Mouse (Mus musculus): ENCODE data around the gene Lrrc8a.
A peak's percentile ranks its signal among the peaks of the same experiment; 100 is the strongest.

Lrrc8a gene

DNA sequence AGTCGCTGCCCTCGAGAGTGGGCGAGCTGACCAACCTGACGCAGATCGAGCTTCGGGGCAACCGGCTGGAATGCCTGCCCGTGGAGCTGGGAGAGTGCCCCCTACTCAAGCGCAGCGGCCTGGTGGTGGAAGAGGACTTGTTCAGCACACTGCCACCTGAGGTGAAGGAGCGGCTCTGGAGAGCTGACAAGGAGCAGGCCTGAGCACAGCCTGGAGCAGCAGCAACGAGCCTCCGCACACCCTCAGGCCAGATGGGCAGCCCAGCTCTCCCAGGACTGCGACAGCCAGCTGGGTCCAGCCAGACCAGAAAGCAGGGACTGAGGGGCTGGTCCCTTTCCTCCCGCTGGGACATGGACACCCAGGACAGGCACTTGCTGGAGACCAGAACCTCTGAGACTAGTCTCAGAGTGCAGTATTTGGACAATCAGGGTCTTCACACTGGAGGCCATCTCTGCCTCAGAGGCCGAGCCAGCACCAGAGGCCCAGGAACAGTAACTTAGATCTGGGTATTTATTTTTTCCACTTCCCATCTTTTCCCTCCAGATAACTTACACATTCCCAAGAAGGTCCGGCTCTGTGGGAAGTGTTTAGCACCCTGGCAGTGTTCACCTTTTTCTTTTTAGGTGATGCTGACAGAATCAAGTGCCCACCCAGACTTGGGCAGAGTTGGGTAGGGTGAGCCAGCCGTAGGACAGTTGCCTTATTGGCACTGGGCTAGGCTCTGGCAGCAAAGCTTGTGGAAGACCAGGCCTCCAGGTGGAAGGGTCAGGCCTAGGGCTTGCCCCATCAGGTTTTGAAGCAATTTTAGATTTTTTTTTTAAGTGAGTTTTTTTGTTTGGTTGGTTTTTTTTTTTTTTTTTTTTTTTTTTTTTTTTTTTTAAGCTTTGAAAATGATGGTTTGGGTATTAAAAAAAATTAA, 24.7 kb downstream of the Lrrc8a start:
- DNase-seq (ENCODE audit: low spot score) = no peak

DNA sequence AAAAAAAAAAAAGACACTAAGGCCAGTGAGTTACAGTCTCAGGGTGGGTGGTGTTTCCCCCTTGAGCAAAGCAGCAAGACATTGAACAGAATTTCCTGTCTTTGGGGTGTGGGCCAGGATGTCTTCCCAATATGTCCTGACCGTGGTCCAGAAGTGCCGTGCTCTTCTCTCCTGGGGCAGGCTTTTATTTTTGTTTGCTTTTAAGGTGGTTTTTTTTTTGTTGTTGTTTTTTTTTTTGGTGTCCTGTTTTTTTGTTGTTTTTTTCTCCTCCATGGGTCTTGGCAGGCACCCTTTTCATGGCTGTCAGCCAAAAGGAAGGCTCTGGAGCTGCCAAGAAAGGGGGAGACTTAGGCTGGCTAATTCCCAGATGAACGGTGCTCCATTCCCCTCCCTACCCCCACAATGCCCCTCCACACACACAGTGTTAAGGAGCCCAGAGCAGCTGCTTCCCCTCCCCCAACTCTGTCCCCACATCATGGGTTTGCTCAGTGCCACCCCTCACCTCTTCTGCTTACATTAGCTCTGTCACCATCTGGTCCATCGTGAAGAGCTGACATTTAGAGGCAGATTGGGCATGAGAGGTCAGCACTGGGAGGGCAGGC, 25.4 kb downstream of the Lrrc8a start:
- no peak for DNase-seq (ENCODE audit: low spot score)

DNA sequence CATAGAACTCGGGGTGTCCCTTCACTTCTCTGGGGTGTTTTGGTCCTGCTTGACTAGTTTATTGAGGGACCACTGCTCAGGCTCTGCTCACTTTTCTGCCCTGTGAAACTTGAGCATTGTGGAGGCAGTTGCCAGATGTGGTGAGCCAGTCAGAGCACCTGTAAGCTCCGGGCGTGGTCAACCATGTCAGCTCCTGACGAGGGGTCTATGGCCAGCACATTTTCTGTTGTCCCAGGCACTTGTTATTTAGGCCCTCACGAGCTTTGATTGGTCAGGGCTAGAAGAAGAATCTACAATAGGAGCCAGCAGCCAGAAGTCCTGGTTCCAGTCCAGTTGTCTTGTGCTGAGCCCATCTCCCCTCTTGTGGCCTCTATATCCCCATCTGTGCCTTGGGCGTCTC, 26.3 kb downstream of the Lrrc8a start:
- DNase-seq (ENCODE audit: low spot score) = no peak

DNA sequence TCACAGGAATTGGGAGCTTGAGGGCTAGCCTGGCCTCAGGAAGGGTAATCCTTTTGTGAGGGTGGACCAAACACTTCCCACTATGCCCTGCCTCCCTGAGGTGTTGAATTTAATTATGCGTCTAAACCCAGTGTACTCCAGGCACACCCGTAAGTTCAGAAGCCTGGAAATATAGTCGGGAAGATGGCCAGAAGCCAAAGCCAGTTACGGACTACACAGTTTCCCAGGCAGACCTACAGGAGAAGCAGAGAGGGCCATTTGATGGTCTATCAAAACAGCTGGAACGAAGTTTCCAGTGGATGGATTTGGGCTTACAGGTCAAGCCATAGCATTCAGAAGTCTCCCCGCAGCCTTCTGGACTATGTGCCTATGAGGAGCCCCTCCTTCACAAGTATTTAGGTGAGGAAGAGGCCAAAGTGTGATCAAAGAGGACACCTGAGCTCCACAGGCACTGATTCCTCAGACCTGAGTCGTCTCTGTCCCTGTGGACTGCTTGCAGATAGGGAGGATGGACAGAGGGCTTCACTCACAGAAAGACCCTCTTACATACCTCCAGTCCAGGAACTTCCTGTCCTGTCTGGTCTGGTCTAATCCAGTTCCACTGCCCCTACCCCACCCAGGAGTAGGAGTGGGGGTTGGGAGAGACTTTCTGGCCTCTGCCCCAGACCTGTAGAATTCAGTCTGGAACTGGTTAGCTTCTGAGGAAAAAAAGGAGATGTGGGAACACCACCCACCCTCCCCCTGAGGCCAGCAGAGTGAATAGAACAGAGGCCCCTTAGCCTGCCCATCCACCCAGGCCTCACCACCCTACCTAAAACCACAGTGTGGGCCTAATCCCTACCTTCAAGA, 27.4 kb downstream of the Lrrc8a start:
- peak; percentile 76 for DNase-seq (ENCODE audit: low spot score)

DNA sequence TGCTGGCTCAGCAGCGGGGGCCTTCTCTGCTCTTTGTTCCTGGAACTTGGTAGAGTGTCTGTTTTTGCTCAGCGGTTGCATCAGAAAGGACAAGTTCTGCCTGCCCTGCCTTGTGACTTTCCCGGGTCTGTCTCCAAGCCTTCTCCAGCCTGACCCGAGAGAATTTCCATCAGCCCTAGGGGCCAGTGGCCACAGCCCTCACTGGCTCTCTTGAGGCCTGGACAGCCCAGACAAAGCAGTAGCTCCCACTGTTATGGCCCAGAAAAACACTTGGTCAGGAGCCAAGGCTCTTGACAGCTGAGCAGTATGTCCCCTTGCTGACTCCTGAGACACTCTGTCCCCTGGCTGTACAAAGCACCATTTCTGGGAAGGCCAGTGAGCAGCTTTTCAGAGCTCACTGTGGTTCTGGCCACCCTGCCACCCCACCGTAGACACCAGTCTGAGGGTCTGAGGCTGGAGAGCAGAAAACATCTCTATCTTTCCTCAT, 28.3 kb downstream of the Lrrc8a start, which contains the start of gene Phyhd1:
Gene Phyhd1 (plus strand): TSS at position 437 of the 487 bp plus-strand sequence.
- DNase-seq (ENCODE audit: low spot score) = peak; percentile 79

DNA sequence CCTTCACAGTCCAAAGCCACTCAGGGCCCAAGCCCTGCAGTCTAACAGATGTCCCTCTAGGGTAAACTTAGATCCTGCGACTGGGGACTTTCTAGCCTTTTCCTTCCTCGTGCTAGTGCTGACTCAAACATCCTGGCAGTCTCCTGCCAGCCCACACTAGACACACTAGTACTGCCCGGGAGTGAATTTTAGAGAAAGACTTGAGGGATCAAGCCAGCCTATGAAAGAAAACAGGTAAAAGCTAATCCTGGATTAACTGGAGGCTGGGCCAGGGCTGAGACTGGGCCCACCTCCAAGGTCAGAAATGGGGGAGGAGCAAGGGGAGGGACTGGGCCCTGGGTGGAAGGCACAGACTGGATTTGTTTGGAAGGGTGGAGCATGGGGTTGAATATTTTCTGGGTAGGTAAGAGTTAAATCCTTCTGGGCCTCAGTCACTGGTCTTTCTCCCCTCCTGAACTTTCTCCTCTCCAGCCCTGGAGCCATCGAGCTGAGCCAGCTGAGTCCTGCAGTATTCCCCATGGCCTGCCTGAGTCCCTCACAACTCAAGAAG, 29.0 kb downstream of the Lrrc8a start:
- peak; percentile 92 for DNase-seq (ENCODE audit: low spot score)

DNA sequence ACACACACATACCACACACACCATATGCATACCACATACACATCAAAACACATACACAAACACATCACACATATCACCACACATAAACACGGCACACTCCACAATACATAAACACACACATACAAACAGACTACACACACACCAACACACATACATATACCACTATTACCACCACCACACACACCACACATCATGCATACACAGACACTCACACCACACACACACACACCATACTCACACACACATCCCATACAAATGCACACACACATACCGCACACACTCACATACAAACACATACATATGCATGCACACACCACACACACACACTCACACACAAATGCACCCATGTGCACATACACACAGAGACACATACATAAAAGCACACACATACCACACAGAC, 30.0 kb downstream of the Lrrc8a start:
- no peak for DNase-seq (ENCODE audit: low spot score)

DNA sequence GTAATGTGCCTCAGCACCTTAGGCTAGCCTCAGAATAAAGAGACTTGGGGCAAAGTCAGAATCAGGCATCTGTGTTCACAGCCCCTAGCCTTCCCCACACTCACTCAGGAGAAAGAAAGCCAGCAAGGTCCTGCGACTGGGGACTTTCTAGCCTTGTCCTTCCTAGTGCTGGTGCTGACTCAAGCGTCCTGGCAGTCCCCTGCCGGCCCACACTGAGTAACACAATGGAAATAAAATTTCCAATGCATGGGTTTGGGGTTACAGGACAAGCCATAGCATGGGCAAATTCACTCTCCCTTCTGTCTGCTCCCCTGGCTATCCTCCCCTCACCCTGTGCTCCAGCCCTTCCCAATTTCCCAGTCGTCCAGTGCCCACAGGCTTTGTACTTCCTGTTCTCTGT, 30.9 kb downstream of the Lrrc8a start:
- no peak for DNase-seq (ENCODE audit: low spot score)

DNA sequence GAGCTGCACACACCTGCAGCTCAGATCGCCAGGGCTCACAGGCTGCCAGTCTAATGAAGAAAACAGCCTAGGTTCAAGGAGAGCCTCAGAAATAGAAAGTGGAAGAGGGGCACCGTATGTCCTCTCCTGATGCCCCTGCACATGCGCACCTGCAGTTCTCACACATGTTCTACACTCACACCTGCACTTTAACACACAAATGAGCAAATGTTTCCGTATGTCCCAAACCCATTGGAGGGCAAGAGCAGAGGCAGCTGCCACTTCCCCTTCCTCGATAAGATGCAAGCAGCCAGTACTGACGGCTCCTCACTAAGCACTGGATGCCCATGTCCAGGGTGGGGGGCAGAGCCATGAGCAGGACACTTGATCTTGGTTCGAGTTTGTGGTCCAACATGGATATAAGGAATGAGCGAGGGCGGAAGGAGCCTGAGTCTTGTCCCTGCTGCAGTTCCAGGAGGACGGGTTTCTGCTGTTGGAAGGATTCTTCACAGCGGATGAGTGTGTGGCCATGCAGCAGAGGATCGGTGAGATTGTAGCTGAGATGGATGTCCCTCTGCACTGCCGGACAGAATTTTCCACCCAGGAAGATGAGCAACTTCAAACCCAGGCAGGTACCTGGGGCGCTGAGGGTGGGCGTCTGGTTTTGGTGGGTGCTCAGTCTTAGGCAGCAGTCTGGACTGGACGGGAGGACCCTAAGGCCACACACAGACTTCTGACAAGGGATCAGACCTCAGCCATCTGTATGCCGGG, 31.9 kb downstream of the Lrrc8a start:
- no peak for DNase-seq (ENCODE audit: low spot score)

DNA sequence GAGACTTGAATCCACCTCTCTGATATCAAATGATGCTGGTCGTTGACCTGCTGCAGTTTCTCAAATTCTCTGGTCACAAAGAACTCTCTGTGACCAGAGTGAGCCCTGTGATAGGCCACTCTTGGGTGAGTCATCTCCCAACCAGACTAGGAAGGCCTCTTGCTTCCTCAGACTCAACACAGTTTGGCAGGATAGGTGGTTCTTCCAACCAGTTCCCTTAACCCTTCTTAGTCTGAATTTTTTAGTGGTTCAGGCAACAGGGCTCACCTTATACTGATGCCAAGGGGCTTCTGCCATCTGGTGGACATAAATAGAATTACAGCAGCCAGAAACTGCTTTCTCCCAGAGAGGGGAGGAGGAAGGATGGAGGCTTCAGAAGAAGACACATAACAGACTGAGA, 32.6 kb downstream of the Lrrc8a start:
- peak; percentile 47 for DNase-seq (ENCODE audit: low spot score)

DNA sequence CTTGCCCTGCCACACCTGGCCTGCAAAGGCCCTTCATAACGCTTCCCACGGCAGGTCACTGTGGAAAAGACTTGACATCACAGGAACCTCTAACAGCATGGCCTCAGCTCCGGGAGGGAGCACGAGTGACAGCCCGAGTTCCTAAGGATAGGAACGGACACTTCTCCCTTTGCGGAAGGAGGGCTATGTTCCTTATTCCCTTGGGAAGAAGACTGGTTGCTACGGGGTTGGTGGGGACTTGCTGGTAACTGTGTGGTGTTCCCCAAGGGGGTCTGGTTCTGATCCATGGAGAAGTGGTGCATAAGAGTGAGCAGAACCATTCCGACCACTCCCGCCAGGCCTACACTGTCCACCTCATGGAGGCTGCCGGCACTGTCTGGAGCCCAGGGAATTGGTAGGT, 43.2 kb downstream of the Lrrc8a start, which contains the start of gene Gm28038:
Gene Gm28038 (plus strand): TSS at position 301 of the 400 bp plus-strand sequence.
- DNase-seq (ENCODE audit: low spot score) = no peak

DNA sequence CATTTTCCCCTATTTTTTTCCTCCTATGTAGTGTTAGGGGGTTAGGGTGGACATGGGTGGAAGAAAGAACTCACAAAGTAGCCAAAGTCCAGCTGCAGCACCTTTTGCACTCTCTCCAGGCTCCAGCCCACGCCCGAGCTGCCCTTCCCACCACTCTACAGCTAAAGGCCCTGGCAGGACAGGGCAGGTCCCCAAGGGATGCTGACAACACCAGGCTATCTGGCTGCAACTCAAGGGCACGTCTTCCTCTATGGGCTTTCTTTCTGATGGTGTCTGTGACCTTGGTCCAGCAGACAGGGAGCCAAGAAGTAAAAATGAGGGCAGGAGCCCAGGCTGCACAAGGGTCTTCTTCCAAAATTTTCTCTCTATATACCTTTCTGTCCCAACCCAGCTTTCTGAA, 44.1 kb downstream of the Lrrc8a start:
- DNase-seq (ENCODE audit: low spot score) = no peak

DNA sequence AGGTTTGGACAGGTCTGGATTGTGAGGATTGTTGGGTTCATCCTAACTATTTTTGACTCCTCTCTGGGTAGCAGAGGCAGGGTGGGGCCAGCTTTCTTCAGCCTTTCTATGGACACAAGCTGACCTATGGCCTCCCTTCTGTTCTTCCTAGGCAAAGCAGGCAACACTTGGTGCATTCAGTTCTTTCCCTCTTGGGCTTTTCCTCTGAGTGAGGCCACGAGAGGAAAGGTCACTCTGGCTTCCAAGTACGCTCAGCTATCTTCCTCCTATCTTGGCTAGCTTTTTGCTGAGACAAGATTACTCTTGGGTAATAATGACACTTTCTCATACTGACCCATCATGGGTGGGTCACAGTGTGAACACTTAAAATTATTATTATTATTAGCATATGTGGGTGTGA, 45.7 kb downstream of the Lrrc8a start:
- peak; percentile 49 for DNase-seq (ENCODE audit: low spot score)

DNA sequence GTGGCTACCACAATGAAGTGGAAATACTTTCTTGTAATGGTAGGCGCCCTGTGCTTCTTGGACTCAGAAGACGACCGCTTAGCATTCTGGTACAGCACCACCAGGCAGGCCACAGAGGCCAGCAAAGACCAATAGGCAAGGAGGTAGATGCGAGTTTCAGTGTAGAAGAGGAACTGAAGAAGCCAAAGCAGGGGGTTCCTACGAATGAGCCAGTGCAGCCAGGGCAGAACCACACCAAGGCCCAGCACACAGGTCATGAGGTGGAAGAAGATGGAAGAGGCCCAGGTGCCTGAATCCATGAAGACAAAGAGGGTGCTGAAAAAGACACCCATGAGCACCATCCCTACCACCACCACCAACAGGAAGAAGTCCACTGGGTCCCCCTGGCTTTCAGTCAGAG, 47.5 kb downstream of the Lrrc8a start:
- no peak for DNase-seq (ENCODE audit: low spot score)

DNA sequence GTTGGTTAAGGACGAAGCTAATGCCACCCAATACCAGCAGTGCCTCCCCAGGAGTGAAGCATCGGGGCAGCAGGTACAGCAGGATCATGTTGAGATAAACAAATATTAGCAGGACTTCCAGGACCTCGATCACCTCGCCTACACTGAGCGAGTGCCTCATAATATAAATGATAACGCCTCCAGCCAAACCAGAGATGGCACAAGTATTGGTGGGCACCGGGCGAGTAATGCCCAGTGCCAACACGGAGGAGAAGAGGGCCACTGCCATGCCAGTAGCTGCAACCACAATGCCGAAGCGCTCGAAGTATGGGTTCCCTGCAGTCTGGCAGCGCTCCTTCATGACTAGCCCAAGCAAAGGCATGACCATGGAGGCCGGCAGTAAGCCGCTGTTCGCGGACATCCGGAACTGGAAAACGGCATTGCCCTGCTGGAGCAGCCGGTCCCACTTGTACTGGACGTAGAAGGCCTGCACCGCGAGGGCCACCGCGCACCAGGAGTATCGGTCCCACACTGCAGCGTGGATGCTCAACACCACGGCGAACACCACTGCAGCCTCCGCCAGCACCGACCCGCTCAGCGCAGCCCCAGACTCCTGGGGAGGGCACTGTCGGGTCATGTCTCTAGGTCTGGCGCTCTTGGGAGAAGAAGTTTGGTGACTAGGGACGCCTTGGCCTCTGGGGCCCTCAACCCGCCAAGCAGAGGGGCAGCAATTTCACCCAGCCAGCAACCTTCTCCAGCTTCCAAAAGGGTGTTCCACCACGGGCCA, 48.1 kb downstream of the Lrrc8a start:
- no peak for DNase-seq (ENCODE audit: low spot score)

DNA sequence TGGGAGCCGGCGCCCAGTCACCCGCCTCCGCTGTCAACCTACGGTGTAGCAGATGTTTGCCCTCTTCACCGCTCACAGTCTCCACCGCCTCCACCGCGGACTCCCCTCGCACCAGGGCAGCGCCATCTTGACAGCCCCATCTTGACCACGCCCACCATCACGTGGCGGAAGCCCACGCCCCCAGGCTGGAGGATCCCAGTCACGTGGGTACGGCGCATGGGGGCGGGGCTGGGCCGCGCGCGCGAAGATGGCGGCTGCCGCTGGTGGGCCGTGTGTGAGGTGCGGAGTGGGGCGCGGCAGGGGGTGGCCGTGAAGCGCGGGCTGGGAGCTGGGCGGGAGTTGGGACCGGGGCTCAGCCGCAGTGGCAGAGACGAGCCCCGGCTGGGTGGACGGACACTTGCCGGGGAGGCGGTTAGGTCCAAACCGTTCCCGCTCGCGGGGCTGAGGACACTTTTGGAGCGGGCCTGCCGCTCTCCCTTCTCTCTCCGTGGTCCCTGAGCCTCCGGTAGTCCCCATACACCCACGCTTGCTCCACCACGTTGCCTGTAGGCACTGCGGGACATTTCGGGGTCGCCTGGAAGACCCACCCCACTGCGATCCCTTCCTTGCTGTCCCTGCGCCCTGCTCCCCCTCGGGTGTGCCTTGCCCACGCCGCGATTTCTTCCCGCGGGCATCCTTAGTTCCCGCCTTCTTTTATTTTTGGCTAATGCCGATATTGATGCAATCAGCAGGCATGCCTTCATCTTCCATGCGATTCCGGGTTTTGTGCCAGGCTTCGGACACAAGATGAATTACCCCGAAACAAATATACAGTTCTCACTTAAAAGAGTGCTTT, 48.9 kb downstream of the Lrrc8a start, which contains the start of the genes Dolk and Nup188:
Gene Dolk (minus strand): TSS at position 143 of the 835 bp plus-strand sequence.
Gene Nup188 (plus strand): TSS at position 206 of the 835 bp plus-strand sequence.
- DNase-seq (ENCODE audit: low spot score) = peak; percentile 94

DNA sequence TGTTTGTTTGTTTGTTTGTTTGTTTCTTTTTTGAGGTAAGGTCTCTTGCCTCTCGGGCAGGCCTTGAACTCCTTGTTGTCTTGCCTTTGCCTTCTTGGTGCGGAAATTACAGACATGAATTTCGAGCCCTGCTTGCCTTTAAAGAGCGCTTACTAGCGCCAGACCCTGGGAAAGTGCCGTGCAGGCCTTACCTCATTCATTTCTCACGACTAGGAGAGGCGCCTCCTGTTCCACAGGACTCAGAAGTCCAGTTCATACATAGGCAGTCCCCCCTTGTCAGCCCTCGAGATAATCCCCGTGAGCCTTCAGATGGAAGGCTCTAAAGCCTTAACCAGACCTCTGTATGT, 49.5 kb downstream of the Lrrc8a start:
- peak; percentile 51 for DNase-seq (ENCODE audit: low spot score)

DNA sequence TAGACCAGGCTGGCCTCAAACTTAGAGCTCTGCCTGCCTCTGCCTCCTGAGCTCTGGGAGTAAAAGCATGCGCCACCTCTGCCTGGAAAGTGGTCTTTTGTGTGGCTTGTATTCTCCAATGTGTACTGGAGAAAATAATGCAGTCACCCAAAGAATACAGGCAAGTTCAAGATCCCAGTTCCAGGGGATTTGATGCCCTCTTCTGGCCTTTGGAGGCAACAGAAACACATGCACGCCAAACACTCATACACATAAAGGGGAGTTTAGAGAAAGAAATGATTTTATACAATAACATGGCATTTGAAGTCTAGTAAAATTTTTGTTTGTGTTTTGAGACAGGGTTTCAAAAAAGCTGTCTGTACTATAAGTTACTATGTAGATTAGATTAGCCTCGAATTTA, 62.0 kb downstream of the Lrrc8a start:
- DNase-seq (ENCODE audit: low spot score) = no peak

DNA sequence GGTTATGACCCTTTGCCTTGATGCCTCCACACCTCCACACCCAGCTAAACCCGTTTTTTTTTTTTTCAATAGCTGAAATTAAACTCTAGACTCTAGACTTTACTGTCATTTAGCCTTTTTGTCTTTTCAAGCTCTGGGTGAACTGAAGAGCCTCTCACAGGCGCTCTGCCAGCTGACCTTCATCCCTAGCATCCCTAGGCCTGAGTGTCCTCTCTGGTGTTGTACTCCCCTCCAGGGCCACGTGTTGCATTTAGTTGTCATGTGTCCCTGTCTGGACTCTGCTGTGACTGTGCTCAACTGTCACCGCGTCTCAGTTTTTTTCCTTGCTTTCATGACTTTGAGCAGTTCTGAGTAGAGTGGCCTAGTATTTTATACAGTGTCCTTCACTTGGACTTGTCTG, 62.5 kb downstream of the Lrrc8a start:
- DNase-seq (ENCODE audit: low spot score) = no peak
